Mouse (Mus musculus) stomach, postnatal 0 days (tissue): ENCODE measurements around the gene Shc2. TPM values are rescaled to one million over a fixed set of nuclear protein-coding genes. Genes with fewer than 3 reads are reported as not detected.
A peak's percentile ranks its signal among the peaks of the same experiment; 100 is the strongest.

Experiments used
- ATAC-seq: fragments of 200-750 bp; cut with Nextera tagmentation; 2 replicates; pipeline ENCODE4 v1.8.0; 2017; ENCODE audit not compliant: low FRiP score, low TSS enrichment
- DNase-seq: peaks from one replicate; pipeline ENCODE4 v3.0.0-alpha.2; 2016; ENCODE audit warnings: low spot score
- H3K27ac ChIP-seq: fragments of 300-500 bp; sonication (generic); replicated peaks from 2 replicates; pipeline ENCODE4 v1.5.1; 2014; ENCODE audit warnings: mild to moderate bottlenecking, control low read depth
- H3K27me3 ChIP-seq: fragments of 300-500 bp; sonication (generic); 2 replicates; pipeline ENCODE4 v1.6.1; 2014; ENCODE audit warnings: low read length; ENCODE audit not compliant: control insufficient read depth, insufficient read depth
- H3K36me3 ChIP-seq: fragments of 300-500 bp; sonication (generic); 2 replicates; pipeline ENCODE4 v1.6.1; 2014; ENCODE audit warnings: low read length, mixed read lengths; ENCODE audit not compliant: control insufficient read depth, insufficient read depth
- H3K4me1 ChIP-seq: fragments of 300-500 bp; sonication (generic); replicated peaks from 2 replicates; pipeline ENCODE4 v1.6.1; 2014; ENCODE audit warnings: antibody characterized with exemption; ENCODE audit not compliant: control insufficient read depth, insufficient read depth
- H3K4me2 ChIP-seq: fragments of 300-500 bp; sonication (generic); replicated peaks from 2 replicates; pipeline ENCODE4 v1.6.1; 2014; ENCODE audit warnings: low read depth, mild to moderate bottlenecking, control low read depth, moderate library complexity
- H3K4me3 ChIP-seq: fragments of 300-500 bp; sonication (generic); 2 replicates; pipeline ENCODE4 v1.5.1; 2014; ENCODE audit warnings: low read depth, low read length, control low read depth
- H3K9ac ChIP-seq: fragments of 300-500 bp; sonication (generic); 2 replicates; pipeline ENCODE4 v1.6.1; 2014; ENCODE audit warnings: mild to moderate bottlenecking, low read length, control low read depth, mixed read lengths
- H3K9me3 ChIP-seq: fragments of 300-500 bp; sonication (generic); 2 replicates; pipeline ENCODE4 v1.6.1; 2016; ENCODE audit warnings: low read length; ENCODE audit not compliant: control insufficient read depth
- CTCF ChIP-seq: IDR thresholded peaks from 2 replicates; pipeline ENCODE4 v1.5.1; 2016; ENCODE audit warnings: antibody characterized with exemption, low read depth, mild to moderate bottlenecking, moderate library complexity
- EP300 ChIP-seq: optimal IDR thresholded peaks from 2 replicates; pipeline ENCODE3; 2016; ENCODE audit warnings: antibody characterized with exemption
- WGBS: fragments of 180-500 bp; shearing (Covaris S2); extraction: QIAGEN DNeasy Blood & Tissue Kit; methylation state at CpG from one replicate; pipeline ENCODE4 v1.1.7; 2014; 5-methylcytosine and 5-hydroxymethylcytosine counted together
- polyA plus RNA-seq: library from polyadenylated mRNA; unstranded; fragments of >200 nt; fragmentation: Nextera tagmentation; extraction: Ambion mirVana; gene quantifications from 2 replicates; pipeline ENCODE4 v1.2.1, GENCODE M21; 2015

The Shc2 gene
- polyA plus RNA-seq = 2.7 and 3.3 TPM in 2 replicates

GRCm38 (mm10) chr10:79637128-79638110, at the start of gene Shc2:
TSS of gene Shc2 (minus strand) at chr10:79637918.
- peak; percentile 40; the same call in 1 of the 2 replicates for ATAC-seq
- 0 out of 2 replicates have a peak, but pooled peaks cover 6% of the 10 kb centered on the region for H3K4me1 ChIP-seq
- H3K27me3 ChIP-seq = peaks cover 6% of the 10 kb centered on the region; the same call in 1 of the 2 replicates
- H3K9ac ChIP-seq = peak within 1 kb of the TSS; percentile 66
- H3K36me3 ChIP-seq = no peaks in the 10 kb centered on the region
- under 1% methylated on average over 66 of the region's 116 CpGs for WGBS
- DNase-seq = peak; percentile 37
- TF ChIP-seq CTCF (no peak), EP300 (no peak)
- peak within 1 kb of the TSS; percentile 59 for H3K4me3 ChIP-seq
- H3K9me3 ChIP-seq = no peaks in the 10 kb centered on the region
- H3K27ac ChIP-seq = peak within 1 kb of the TSS; percentile 30; the same call in 1 of the 2 replicates
- H3K4me2 ChIP-seq = peak within 1 kb of the TSS; percentile 89

DNA sequence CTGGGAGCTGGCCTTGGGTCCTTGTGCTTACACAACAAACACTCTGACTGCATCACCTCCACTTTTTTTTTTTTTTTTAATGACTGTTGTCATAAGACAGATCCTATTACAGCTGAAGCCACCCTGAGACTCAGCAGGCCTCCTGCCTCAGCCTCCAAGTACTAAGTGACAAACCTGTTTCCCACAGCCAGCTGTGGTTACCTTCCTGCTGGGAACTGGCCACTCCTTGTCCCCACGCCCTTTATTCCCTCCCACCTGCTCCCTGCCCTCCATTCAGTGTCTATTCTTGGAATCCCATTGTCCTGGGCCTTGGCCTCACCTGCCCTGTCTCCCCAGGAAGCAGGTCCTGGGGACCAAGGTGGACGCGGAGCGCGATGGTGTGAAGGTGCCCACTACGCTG, 49.8 kb upstream of the Shc2 start:
- no peak overlapping the region for H3K4me2 ChIP-seq
- no peaks in the 10 kb centered on the region for H3K9me3 ChIP-seq
- no peak for TF ChIP-seq EP300
- no peak for TF ChIP-seq CTCF
- no peak overlapping the region for H3K9ac ChIP-seq
- no peak overlapping the region for H3K27ac ChIP-seq
- DNase-seq (no peak), ATAC-seq (no peak)
- H3K4me1 ChIP-seq = peaks cover 10% of the 10 kb centered on the region; the same call in 1 of the 2 replicates
- 90% methylated on average over 6 of the region's 6 CpGs for WGBS
- H3K36me3 ChIP-seq = peaks cover 20% of the 10 kb centered on the region
- no peaks in the 10 kb centered on the region for H3K27me3 ChIP-seq
- no peak overlapping the region for H3K4me3 ChIP-seq

GRCm38 (mm10) chr10:79686691-79687090, 49.0 kb upstream of the Shc2 start:
- 73% methylated on average over 1 of the region's 1 CpGs for WGBS
- no peak overlapping the region for H3K4me2 ChIP-seq
- peaks cover 10% of the 10 kb centered on the region; the same call in 1 of the 2 replicates for H3K4me1 ChIP-seq
- no peaks in the 10 kb centered on the region for H3K9me3 ChIP-seq
- no peak overlapping the region for H3K9ac ChIP-seq
- DNase-seq = no peak
- H3K27ac ChIP-seq = no peak overlapping the region
- H3K36me3 ChIP-seq = peaks cover 20% of the 10 kb centered on the region
- ATAC-seq = no peak
- TF ChIP-seq EP300 (no peak), CTCF (no peak)
- no peak overlapping the region for H3K4me3 ChIP-seq
- H3K27me3 ChIP-seq = no peaks in the 10 kb centered on the region

DNA sequence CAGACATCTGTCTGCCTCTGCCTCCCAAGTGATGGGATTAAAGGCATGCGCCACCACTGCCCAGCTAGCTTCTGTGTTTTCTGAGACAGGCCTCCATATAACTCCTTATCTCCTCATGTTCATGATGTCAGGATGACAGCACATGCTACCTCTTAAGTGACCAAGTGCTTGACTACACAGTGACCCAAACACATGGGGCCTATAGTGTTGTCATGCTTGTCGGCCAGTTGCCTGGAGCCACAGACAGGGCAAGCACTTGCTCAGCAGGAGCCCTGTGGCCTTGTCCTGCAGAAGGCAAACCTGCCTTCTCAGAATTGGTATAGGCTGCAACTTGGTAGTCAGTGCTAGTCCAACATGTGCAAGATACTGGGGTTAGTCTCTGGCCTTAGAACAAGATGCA, 48.5 kb upstream of the Shc2 start:
- no peak for TF ChIP-seq EP300
- no peak for TF ChIP-seq CTCF
- H3K27ac ChIP-seq = no peak overlapping the region
- peaks cover 10% of the 10 kb centered on the region; the same call in 1 of the 2 replicates for H3K4me1 ChIP-seq
- ATAC-seq = no peak
- peaks cover 20% of the 10 kb centered on the region for H3K36me3 ChIP-seq
- no peaks in the 10 kb centered on the region for H3K27me3 ChIP-seq
- H3K9ac ChIP-seq = no peak overlapping the region
- no peaks in the 10 kb centered on the region for H3K9me3 ChIP-seq
- no peak for DNase-seq
- H3K4me3 ChIP-seq = no peak overlapping the region
- no peak overlapping the region for H3K4me2 ChIP-seq
- 88% methylated on average over 2 of the region's 2 CpGs for WGBS

GRCm38 (mm10) chr10:79684770-79685600, 47.3 kb upstream of the Shc2 start:
- DNase-seq = no peak
- ATAC-seq = no peak
- H3K4me3 ChIP-seq = no peak overlapping the region
- peaks cover 10% of the 10 kb centered on the region; the same call in 1 of the 2 replicates for H3K4me1 ChIP-seq
- 93% methylated on average over 25 of the region's 25 CpGs for WGBS
- no peak overlapping the region for H3K9ac ChIP-seq
- H3K9me3 ChIP-seq = no peaks in the 10 kb centered on the region
- H3K27ac ChIP-seq = no peak overlapping the region
- H3K36me3 ChIP-seq = peaks cover 20% of the 10 kb centered on the region
- H3K27me3 ChIP-seq = no peaks in the 10 kb centered on the region
- H3K4me2 ChIP-seq = no peak overlapping the region
- TF ChIP-seq CTCF (no peak), EP300 (no peak)
